Mouse (Mus musculus) heart, adult 2 months (tissue): ENCODE measurements around the gene Sgk1.

Experiments used
- CTCF ChIP-seq: fragments of 200-600 bp; IDR thresholded peaks from 2 replicates; pipeline ENCODE4 v1.8.1; 2022; ENCODE audit warnings: antibody characterized with exemption, mild to moderate bottlenecking, moderate library complexity
- POLR2A ChIP-seq: fragments of 200-500 bp; IDR thresholded peaks from 2 replicates; pipeline ENCODE4 v1.6.1; 2011; ENCODE audit warnings: mild to moderate bottlenecking, low read depth, low read length, control low read depth; ENCODE audit not compliant: insufficient read depth

- TF ChIP-seq POLR2A (no peak), CTCF (no peak)
These were observed 97.4 kb downstream of the Sgk1 start for GRCm38 (mm10) chr10:21979286-21979965.
